Mouse (Mus musculus): ENCODE measurements around the gene Chil1. TPM values are rescaled to one million over a fixed set of nuclear protein-coding genes. Genes with fewer than 3 reads are reported as not detected.

The Chil1 gene
- total RNA-seq (2023), result not detected in 4 replicates

GRCm38 (mm10) chr1:134182025-134182424 lies at the start of gene Chil1:
TSS of gene Chil1 (plus strand) at chr1:134182176.

GRCm38 (mm10) chr1:134193126-134193525 lies 11.2 kb downstream of the Chil1 start, which contains the start of gene Mybph:
TSS of gene Mybph (plus strand) at chr1:134193448.

GRCm38 (mm10) chr1:134235391-134235921 lies 53.5 kb downstream of the Chil1 start, which contains the start of gene Adora1:
TSS of gene Adora1 (minus strand) at chr1:134235431.

Other genes with a start within 250 kb of the Chil1 start
- gene Fmod, start 144.9 kb upstream of the Chil1 start, total RNA-seq (2023), result not detected in 4 replicates
- 291 to 366 TPM (median 339 TPM) in 4 replicates for gene Btg2, start 103.1 kb upstream of the Chil1 start, total RNA-seq (2023)
- not detected in 4 replicates for gene Chit1, start 70.9 kb upstream of the Chil1 start, total RNA-seq (2023)
- not detected in 4 replicates for gene Mybph, start 11.3 kb downstream of the Chil1 start, total RNA-seq (2023)
- not detected in 4 replicates for gene Adora1, start 53.3 kb downstream of the Chil1 start, total RNA-seq (2023)
- not detected in 4 replicates for gene Myog, start 107.8 kb downstream of the Chil1 start, total RNA-seq (2023)
- 0.72 to 1.4 TPM (median 1.1 TPM) in 4 replicates for gene Ppfia4, start 150.8 kb downstream of the Chil1 start, total RNA-seq (2023)
- 67.1 to 88.3 TPM (median 69.1 TPM) in 4 replicates for gene Tmem183a, start 179.8 kb downstream of the Chil1 start, total RNA-seq (2023)
- not detected in 4 replicates for gene 4933406M09Rik, start 203.8 kb downstream of the Chil1 start, total RNA-seq (2023)
- 6.6 to 10.5 TPM (median 9.4 TPM) in 4 replicates for gene Cyb5r1, start 223.4 kb downstream of the Chil1 start, total RNA-seq (2023)
- gene Adipor1, start 233.2 kb downstream of the Chil1 start, total RNA-seq (2023), result 73.5 to 79.8 TPM (median 76.4 TPM) in 4 replicates

Data from B cell, adult 62 days (primary cell).